Mouse (Mus musculus): ENCODE results near the gene Tbc1d25.

DNA sequence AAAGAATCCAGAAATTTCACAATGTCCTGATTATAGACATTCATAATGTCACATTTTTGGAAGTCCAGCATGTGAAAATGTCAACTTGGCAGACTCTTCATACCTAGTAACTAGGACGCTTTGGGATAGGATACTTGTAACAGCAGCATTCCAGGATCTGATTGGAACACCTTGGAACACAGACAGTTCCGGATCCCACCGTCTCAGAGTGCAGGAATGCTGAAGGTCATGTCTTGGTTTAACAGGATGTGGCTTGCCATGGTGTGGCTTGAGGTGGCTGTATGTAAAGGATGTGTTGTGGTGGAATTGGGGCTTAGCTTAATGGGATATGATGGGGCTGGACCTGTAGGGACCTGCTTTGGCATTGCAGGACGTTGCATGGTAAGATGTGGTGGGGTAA is 29.1 kb upstream of the Tbc1d25 start:
- TF ChIP-seq CTCF (IDR thresholded peaks at IDR 0.05 in 2 of 3, conservative IDR thresholded peaks at IDR 0.05 in 1 of 3; ENCODE audit: control insufficient read depth in 1 of 3, insufficient read depth in 1 of 3, low read depth in 2 of 3, low read length in 3 of 3, poor library complexity in 1 of 3, severe bottlenecking in 1 of 3) = no peak
- no peak for TF ChIP-seq USF1 (IDR thresholded peaks at IDR 0.05; ENCODE audit: low read depth, low read length)

Data from MEL (cell line).